Mouse (Mus musculus) CH12.LX (cell line): ENCODE data around the gene Ncan.

Experiments
- CTCF ChIP-seq, 2 experiments: IDR thresholded peaks in 1 of 2; conservative IDR thresholded peaks in 1 of 2; 2 replicates each; pipeline ENCODE4 v1.5.1; 2011 to 2012; ENCODE audit warnings: low read depth in 2 of 2, low read length in 2 of 2, improper control_type of control experiment in 1 of 2, inconsistent platforms in 1 of 2, mild to moderate bottlenecking in 1 of 2, moderate library complexity in 1 of 2
- ETS1 ChIP-seq: conservative IDR thresholded peaks from 2 replicates; pipeline ENCODE4 v1.6.1; 2012; ENCODE audit warnings: low read depth, mild to moderate bottlenecking, inconsistent platforms, low read length, improper control_type of control experiment, moderate library complexity
- MAZ ChIP-seq: IDR thresholded peaks from 2 replicates; pipeline ENCODE4 v1.6.1; 2012; ENCODE audit warnings: low read depth, mild to moderate bottlenecking, inconsistent platforms, low read length, improper control_type of control experiment, moderate library complexity
- POLR2A ChIP-seq: IDR thresholded peaks from 2 replicates; pipeline ENCODE4 v1.6.1; 2011; ENCODE audit warnings: low read depth, mild to moderate bottlenecking, improper control_type of control experiment, low read length
- POLR2AphosphoS2 ChIP-seq: IDR thresholded peaks from 2 replicates; pipeline ENCODE4 v1.6.1; 2011; ENCODE audit warnings: low read depth, low read length, improper control_type of control experiment
- ZNF384 ChIP-seq: IDR thresholded peaks from 2 replicates; pipeline ENCODE4 v1.6.1; 2012; ENCODE audit warnings: low read depth, low read length, improper control_type of control experiment, inconsistent platforms

DNA sequence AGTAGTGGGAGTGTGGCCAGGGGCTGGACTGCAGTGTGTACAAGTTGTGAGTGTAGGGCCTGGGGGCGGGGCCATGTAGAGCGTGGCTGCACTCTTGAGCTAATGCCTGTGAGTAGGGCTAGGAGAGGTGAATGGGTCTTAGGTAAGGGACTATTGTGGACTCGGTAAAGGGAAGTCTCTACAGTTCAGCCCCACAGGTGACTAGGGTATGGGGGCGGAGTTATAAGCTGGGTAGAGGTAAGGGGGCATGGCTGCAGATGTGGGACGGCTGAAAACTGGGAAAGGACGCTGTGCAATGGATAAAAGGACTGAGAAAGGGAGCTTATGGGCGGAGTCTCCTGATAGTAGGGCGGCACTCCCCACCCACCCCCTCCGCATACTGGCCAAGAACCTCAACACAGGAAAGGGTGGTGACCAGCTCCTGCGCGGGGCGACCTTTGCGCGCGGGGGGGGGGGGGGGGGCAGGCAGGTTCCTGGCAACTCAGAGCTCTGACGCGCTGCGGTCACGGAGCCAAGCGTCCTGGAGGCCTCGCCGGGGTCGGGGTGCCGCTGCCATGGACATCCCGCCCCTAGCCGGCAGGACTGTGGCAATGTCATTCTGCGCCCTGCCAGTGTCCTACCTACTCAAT, 48.1 kb downstream of the Ncan start, which contains the start of gene Tm6sf2:
- no peak for TF ChIP-seq MAZ
- no peak for TF ChIP-seq CTCF (conservative IDR thresholded peaks at IDR 0.05 in 1 of 2, IDR thresholded peaks at IDR 0.05 in 1 of 2; ENCODE audit: low read depth in 2 of 2, low read length in 2 of 2)
- no peak for TF ChIP-seq ZNF384
- no peak for TF ChIP-seq ETS1
- no peak for TF ChIP-seq POLR2A
- TF ChIP-seq POLR2AphosphoS2 = no peak
